Mouse (Mus musculus): ENCODE measurements around the gene Bricd5. TPM values are rescaled to one million over a fixed set of nuclear protein-coding genes. Genes with fewer than 3 reads are reported as not detected.

Gene Bricd5
- polyA plus RNA-seq, 1 experiment from 2014 or later = not detected

GRCm38 (mm10) chr17:24463374-24464133, 10.1 kb upstream of the Bricd5 start:
- H3K36me3 ChIP-seq (ENCODE audit: control insufficient read depth, insufficient read depth, low read length) = no peaks in the 10 kb centered on the region
- no peak overlapping the region for H3K4me2 ChIP-seq (ENCODE audit: low read length)
- no peak overlapping the region for H3K9ac ChIP-seq (ENCODE audit: low read length)
- no peak overlapping the region for H3K4me3 ChIP-seq (ENCODE audit: control insufficient read depth in 1 of 2, insufficient read depth in 1 of 2, low read depth in 1 of 2, low read length in 2 of 2)
- 44% methylated on average over 6 of the region's 6 CpGs for WGBS
- H3K27me3 ChIP-seq (ENCODE audit: control insufficient read depth, insufficient read depth, low read length) = no peaks in the 10 kb centered on the region
- ATAC-seq (ENCODE audit: insufficient number of reproducible peaks, insufficient read depth, low FRiP score, low read depth) = no peak
- H3K27ac ChIP-seq (replicated peaks in 1 of 2; ENCODE audit: control insufficient read depth in 1 of 2, insufficient read depth in 1 of 2, low read depth in 2 of 2, low read length in 2 of 2) = no peak overlapping the region
- H3K9me3 ChIP-seq (ENCODE audit: control insufficient read depth, low read length) = no peaks in the 10 kb centered on the region
- peaks cover 7 to 10% of the 10 kb centered on the region in 2 experiments for H3K4me1 ChIP-seq (ENCODE audit: control insufficient read depth in 2 of 2, insufficient read depth in 2 of 2, low read length in 2 of 2)

- Histone ChIP-seq H3K4me2 (ENCODE audit: low read length) (no peak overlapping the region), H3K9ac (ENCODE audit: low read length) (no peak overlapping the region), H3K27me3 (ENCODE audit: control insufficient read depth, insufficient read depth, low read length) (no peaks in the 10 kb centered on the region), H3K4me1 (ENCODE audit: control insufficient read depth in 2 of 2, insufficient read depth in 2 of 2, low read length in 2 of 2) (peaks cover 13 to 21% of the 10 kb centered on the region in 2 experiments), H3K4me3 (ENCODE audit: control insufficient read depth in 1 of 2, insufficient read depth in 1 of 2, low read depth in 1 of 2, low read length in 2 of 2) (no peak overlapping the region), H3K36me3 (ENCODE audit: control insufficient read depth, insufficient read depth, low read length) (peaks cover 17% of the 10 kb centered on the region), H3K27ac (replicated peaks in 1 of 2; ENCODE audit: control insufficient read depth in 1 of 2, insufficient read depth in 1 of 2, low read depth in 2 of 2, low read length in 2 of 2) (no peak overlapping the region), H3K9me3 (ENCODE audit: control insufficient read depth, low read length) (no peaks in the 10 kb centered on the region)
- ATAC-seq (ENCODE audit: insufficient number of reproducible peaks, insufficient read depth, low FRiP score, low read depth) = no peak
- WGBS = 92% methylated on average over 5 of the region's 5 CpGs
These were observed 4.9 kb upstream of the Bricd5 start for GRCm38 (mm10) chr17:24468636-24469246.

- Histone ChIP-seq H3K27me3 (ENCODE audit: control insufficient read depth, insufficient read depth, low read length) (no peaks in the 10 kb centered on the region), H3K27ac (replicated peaks in 1 of 2; ENCODE audit: control insufficient read depth in 1 of 2, insufficient read depth in 1 of 2, low read depth in 2 of 2, low read length in 2 of 2) (peak overlapping the region; percentile 83 to 90), H3K4me3 (ENCODE audit: control insufficient read depth in 1 of 2, insufficient read depth in 1 of 2, low read depth in 1 of 2, low read length in 2 of 2) (peak overlapping the region; percentile 70 to 93), H3K9ac (ENCODE audit: low read length) (peak overlapping the region; percentile 95), H3K4me2 (ENCODE audit: low read length) (peak overlapping the region; percentile 98), H3K4me1 (ENCODE audit: control insufficient read depth in 2 of 2, insufficient read depth in 2 of 2, low read length in 2 of 2) (peaks cover 16 to 23% of the 10 kb centered on the region in 2 experiments), H3K36me3 (ENCODE audit: control insufficient read depth, insufficient read depth, low read length) (peaks cover 23% of the 10 kb centered on the region), H3K9me3 (ENCODE audit: control insufficient read depth, low read length) (no peaks in the 10 kb centered on the region)
- no peak for ATAC-seq (ENCODE audit: insufficient number of reproducible peaks, insufficient read depth, low FRiP score, low read depth)
- 16% methylated on average over 7 of the region's 7 CpGs for WGBS
These were observed 4.3 kb upstream of the Bricd5 start for GRCm38 (mm10) chr17:24469336-24469909.

GRCm38 (mm10) chr17:24469910-24470602, 3.6 kb upstream of the Bricd5 start, which contains the start of the genes E4f1 and Pgp:
Gene E4f1 (minus strand): TSS chr17:24470313.
Gene Pgp (plus strand): TSS chr17:24470392.
- Histone ChIP-seq H3K27me3 (ENCODE audit: control insufficient read depth, insufficient read depth, low read length) (no peaks in the 10 kb centered on the region), H3K27ac (replicated peaks in 1 of 2; ENCODE audit: control insufficient read depth in 1 of 2, insufficient read depth in 1 of 2, low read depth in 2 of 2, low read length in 2 of 2) (peak within 1 kb of the TSS; percentile 83 to 90), H3K9ac (ENCODE audit: low read length) (peak within 1 kb of the TSS; percentile 95), H3K4me1 (ENCODE audit: control insufficient read depth in 2 of 2, insufficient read depth in 2 of 2, low read length in 2 of 2) (peaks cover 16 to 23% of the 10 kb centered on the region in 2 experiments), H3K9me3 (ENCODE audit: control insufficient read depth, low read length) (no peaks in the 10 kb centered on the region), H3K4me2 (ENCODE audit: low read length) (peak within 1 kb of the TSS; percentile 98), H3K36me3 (ENCODE audit: control insufficient read depth, insufficient read depth, low read length) (peaks cover 29% of the 10 kb centered on the region), H3K4me3 (ENCODE audit: control insufficient read depth in 1 of 2, insufficient read depth in 1 of 2, low read depth in 1 of 2, low read length in 2 of 2) (peak within 1 kb of the TSS; percentile 70 to 93)
- WGBS = under 1% methylated on average over 69 of the region's 75 CpGs
- peak; percentile 97 for ATAC-seq (ENCODE audit: insufficient number of reproducible peaks, insufficient read depth, low FRiP score, low read depth)

DNA sequence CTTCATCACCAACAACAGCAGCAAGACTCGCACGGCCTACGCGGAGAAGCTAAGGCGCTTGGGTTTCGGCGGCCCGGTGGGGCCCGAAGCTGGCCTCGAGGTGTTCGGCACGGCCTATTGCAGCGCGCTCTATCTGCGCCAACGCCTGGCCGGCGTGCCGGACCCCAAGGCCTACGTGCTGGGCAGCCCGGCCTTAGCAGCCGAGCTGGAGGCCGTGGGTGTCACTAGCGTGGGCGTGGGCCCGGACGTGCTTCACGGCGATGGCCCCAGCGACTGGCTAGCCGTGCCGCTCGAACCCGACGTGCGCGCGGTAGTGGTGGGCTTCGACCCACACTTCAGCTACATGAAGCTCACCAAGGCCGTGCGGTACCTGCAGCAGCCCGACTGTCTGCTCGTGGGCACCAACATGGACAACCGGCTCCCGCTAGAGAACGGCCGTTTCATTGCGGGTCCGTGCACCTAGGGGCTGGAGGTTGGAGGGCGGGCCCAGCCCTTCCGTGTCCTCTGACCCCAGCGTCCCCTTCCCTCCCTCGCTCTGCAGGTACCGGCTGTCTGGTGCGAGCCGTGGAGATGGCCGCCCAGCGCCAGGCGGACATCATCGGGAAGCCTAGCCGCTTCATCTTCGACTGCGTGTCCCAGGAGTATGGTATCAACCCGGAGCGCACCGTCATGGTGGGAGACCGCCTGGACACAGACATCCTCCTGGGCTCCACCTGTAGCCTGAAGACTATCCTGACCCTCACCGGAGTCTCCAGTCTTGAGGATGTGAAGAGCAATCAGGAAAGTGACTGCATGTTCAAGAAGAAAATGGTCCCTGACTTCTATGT, 2.8 kb upstream of the Bricd5 start:
- ATAC-seq (ENCODE audit: insufficient number of reproducible peaks, insufficient read depth, low FRiP score, low read depth) = peak; percentile 29
- H3K4me3 ChIP-seq (ENCODE audit: control insufficient read depth in 1 of 2, insufficient read depth in 1 of 2, low read depth in 1 of 2, low read length in 2 of 2) = peak overlapping the region; percentile 70 to 93
- no peaks in the 10 kb centered on the region for H3K27me3 ChIP-seq (ENCODE audit: control insufficient read depth, insufficient read depth, low read length)
- under 1% methylated on average over 68 of the region's 68 CpGs for WGBS
- H3K9me3 ChIP-seq (ENCODE audit: control insufficient read depth, low read length) = no peaks in the 10 kb centered on the region
- peaks cover 38% of the 10 kb centered on the region for H3K36me3 ChIP-seq (ENCODE audit: control insufficient read depth, insufficient read depth, low read length)
- peak overlapping the region; percentile 98 for H3K4me2 ChIP-seq (ENCODE audit: low read length)
- H3K4me1 ChIP-seq (ENCODE audit: control insufficient read depth in 2 of 2, insufficient read depth in 2 of 2, low read length in 2 of 2) = peaks cover 16 to 23% of the 10 kb centered on the region in 2 experiments
- H3K27ac ChIP-seq (replicated peaks in 1 of 2; ENCODE audit: control insufficient read depth in 1 of 2, insufficient read depth in 1 of 2, low read depth in 2 of 2, low read length in 2 of 2) = peak overlapping the region; percentile 59 to 83
- peak overlapping the region; percentile 95 for H3K9ac ChIP-seq (ENCODE audit: low read length)

- 61% methylated on average over 4 of the region's 4 CpGs for WGBS
- Histone ChIP-seq H3K4me2 (ENCODE audit: low read length) (peak overlapping the region; percentile 98), H3K4me3 (ENCODE audit: control insufficient read depth in 1 of 2, insufficient read depth in 1 of 2, low read depth in 1 of 2, low read length in 2 of 2) (peak overlapping the region in 1 of 2 experiments; percentile 93; a peak in 2 of 4 replicates), H3K9me3 (ENCODE audit: control insufficient read depth, low read length) (no peaks in the 10 kb centered on the region), H3K27ac (replicated peaks in 1 of 2; ENCODE audit: control insufficient read depth in 1 of 2, insufficient read depth in 1 of 2, low read depth in 2 of 2, low read length in 2 of 2) (peak overlapping the region; percentile 8 to 37; a peak in 2 of 4 replicates), H3K27me3 (ENCODE audit: control insufficient read depth, insufficient read depth, low read length) (no peaks in the 10 kb centered on the region), H3K36me3 (ENCODE audit: control insufficient read depth, insufficient read depth, low read length) (peaks cover 54% of the 10 kb centered on the region), H3K4me1 (ENCODE audit: control insufficient read depth in 2 of 2, insufficient read depth in 2 of 2, low read length in 2 of 2) (peaks cover 16 to 23% of the 10 kb centered on the region in 2 experiments), H3K9ac (ENCODE audit: low read length) (peak overlapping the region; percentile 95)
- no peak for ATAC-seq (ENCODE audit: insufficient number of reproducible peaks, insufficient read depth, low FRiP score, low read depth)
These were observed 1.2 kb upstream of the Bricd5 start for GRCm38 (mm10) chr17:24472512-24472911.

Data from heart, embryonic 14.5 days (tissue).